Mouse (Mus musculus): Measurements from ENCODE around the gene Kcnn4.

DNA sequence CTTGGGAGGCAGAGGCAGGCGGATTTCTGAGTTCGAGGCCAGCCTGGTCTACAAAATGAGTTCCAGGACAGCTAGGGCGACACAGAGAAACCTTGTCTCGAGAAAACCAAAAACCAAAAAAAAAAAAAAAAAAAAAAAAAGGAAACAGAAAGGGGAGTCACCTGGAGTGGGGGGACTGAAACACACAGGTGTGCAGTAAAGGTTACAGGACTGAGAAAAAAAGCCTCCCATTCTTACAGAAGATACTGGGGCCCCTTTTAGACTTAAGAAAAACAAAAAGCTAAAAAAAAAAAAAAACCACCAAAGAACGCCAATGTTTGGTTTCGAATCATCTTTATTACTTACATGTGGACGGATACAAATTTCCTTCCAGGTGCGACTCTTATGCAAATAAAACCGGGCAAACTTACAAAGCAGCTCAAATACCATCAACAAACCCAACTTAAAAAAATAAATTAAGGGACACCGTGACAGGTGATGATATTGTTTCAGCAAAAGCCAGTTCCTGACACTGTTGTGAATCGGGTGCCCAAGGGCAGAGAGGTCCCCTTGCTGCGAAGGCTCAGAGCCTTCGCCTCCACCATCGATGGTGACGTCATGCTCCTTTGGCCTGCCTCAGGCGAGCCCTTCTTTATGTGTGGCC is 12.8 kb downstream of the Kcnn4 start:
- TF ChIP-seq CTCF (IDR thresholded peaks at IDR 0.05; ENCODE audit: control insufficient read depth, insufficient read depth, low read length) (no peak), POLR2A (IDR thresholded peaks at IDR 0.05; ENCODE audit: borderline replicate concordance, control insufficient read depth, low read depth, low read length) (no peak)

Data from bone marrow, adult 2 months (tissue).